Mouse (Mus musculus): ENCODE results near the gene Slc43a3. TPM values are rescaled to one million over a fixed set of nuclear protein-coding genes. Genes with fewer than 3 reads are reported as not detected.
A peak's percentile ranks its signal among the peaks of the same experiment; 100 is the strongest.

The Slc43a3 gene
- total RNA-seq, 1 experiment from 2014 or later, result 4.8 TPM

DNA sequence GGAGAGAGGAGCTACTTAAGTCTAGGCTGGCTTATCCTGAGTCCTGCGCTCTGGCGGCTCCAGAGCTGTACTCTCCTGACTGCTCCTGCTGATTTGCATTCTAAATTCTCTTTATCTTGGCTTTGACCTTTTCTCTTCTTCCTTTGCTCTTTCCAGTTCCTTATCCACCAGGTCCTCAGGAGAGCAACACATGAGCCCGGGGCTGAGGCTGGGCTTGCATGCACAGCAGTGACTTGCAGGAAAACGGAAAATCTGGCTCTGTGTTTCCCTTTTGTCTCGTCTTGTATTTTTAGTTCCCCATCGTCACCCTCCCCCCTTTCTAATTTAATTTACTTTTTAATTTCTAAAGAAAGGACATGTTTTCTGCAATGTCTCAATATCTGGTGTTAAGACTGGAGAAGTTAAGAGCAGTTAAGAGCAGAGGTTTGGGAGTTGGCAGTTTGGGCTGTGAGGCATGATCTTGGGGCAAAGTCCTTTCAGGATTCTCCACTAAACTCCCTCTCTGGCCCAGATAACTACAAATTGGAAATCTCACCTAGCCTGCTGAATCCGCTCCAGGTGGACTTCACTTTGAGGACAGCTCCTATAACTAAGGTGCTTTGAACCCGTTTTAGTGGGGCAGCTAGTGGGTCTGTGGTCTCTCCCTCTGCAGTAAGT lies 2.3 kb upstream of the Slc43a3 start:
- no peak for ATAC-seq (replicated peaks; ENCODE audit: insufficient number of reproducible peaks, low FRiP score, low TSS enrichment, poor library complexity, severe bottlenecking)

DNA sequence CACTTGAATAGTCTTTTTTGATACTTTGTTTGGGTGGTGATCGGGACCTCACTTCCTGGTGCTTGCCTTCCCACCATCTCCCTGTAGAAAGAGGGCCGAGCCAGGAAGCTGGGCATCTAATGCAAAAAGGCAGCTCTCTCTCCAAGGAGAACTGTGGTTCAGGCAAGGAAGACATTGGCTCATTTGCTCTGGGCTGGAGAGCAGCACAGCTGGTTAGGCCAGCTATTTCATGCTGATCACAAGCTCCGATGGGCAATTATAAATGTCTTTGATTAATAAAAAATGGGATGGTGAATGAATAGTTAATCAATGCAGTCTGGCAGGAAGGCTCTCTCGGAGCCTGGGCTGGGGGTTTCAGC lies 1.8 kb upstream of the Slc43a3 start:
- no peak for ATAC-seq (replicated peaks; ENCODE audit: insufficient number of reproducible peaks, low FRiP score, low TSS enrichment, poor library complexity, severe bottlenecking)

DNA sequence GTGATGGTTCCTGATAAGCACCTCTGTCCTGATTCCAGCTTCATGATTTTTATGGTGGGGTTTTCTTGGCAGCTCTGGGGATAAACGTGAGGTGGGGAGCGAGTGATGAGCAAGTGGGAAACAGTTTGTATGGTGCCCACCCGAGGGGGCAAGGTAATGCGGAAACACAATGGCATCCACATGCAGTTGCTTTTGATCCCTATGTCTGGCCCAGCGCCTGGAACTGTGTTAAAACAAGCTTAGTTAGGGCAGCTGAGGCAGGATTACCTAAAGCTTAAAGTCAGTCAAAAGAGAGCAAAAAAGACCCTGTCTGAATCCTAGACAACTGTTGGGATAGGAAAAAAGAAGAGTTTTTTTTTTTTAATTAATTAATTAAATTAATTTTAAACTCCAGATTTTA lies 1.3 kb upstream of the Slc43a3 start:
- ATAC-seq (replicated peaks; ENCODE audit: insufficient number of reproducible peaks, low FRiP score, low TSS enrichment, poor library complexity, severe bottlenecking), result no peak

DNA sequence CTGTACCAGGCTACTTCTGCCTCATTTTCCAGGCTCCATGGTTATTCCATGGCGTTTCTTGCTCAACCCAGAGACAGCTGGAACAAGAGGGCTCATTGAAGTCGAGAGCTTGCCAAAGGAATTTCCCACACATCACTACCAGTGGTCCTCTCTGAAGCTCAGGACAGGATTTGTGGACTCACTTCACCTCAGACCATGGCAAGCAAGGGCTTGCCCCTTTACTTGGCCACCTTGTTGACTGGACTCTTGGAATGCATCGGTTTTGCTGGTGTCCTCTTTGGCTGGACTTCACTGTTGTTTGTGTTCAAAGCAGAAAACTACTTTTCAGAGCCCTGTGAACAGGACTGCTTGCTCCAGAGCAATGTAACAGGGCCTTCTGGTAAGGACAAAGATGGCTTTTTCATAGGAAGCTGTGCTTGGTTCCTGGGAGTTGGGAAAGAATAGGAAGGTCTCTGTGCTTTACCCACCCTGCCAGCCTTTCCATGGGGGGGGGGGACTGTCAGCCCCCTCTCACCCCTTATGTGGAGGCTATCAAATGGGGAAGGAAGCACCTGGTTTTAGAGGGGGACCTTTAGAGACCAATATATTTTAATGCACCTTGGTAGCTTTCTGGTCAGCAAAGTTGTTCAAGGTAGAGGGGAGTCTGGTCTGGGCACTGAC lies 1.2 kb downstream of the Slc43a3 start:
- ATAC-seq (replicated peaks; ENCODE audit: insufficient number of reproducible peaks, low FRiP score, low TSS enrichment, poor library complexity, severe bottlenecking), result no peak

DNA sequence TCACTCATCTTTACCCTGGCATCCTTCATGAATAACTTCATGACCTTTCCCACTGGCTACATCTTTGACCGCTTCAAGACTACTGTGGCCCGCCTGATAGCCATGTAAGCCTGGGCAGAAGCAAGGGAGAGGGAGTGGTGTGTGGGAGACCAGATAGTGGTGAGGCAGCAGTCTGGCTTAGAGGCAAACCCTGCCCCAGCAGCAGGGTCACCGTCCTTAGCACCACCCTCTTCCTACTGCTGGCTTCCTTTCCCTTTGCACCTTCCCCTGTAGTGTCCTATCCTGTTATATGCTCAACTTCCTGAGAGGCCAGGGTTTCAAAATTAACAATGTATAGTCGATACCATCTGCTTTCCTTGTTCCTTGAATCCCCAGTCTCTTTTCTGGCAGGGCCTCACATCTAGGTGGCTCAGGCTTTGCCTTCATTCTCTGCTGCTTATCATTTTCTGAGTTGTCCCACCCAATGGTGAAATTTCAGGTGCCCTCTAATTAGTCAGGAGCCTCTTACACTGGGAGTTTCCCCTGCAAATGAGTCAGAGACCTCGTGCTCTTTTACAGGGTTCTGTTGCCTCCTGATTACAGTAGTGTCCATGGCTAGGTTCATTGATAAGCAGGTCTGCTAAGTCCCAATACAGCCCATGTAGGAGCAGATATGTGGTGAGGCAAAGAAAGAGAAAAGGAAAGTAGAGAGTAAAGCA lies 2.0 kb downstream of the Slc43a3 start:
- ATAC-seq (replicated peaks; ENCODE audit: insufficient number of reproducible peaks, low FRiP score, low TSS enrichment, poor library complexity, severe bottlenecking), result no peak

DNA sequence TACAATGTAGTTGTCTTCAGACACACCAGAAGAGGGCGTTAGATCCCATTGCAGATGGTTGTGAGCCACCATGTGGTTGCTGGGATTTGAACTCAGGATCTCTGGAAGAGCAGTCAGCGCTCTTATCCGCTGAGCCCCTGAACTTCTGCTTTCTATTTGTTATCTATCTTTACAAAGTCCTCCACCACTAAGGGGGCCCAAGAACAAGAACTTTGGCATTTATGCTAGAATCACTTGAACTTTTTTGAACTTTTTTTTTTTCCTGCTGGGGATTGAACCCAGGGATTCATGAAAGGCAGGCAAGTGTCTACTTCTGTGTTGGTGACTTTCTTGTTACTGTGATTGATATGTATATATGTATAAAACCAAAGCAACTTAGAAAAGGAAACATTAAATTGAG lies 2.9 kb downstream of the Slc43a3 start:
- no peak for ATAC-seq (replicated peaks; ENCODE audit: insufficient number of reproducible peaks, low FRiP score, low TSS enrichment, poor library complexity, severe bottlenecking)

DNA sequence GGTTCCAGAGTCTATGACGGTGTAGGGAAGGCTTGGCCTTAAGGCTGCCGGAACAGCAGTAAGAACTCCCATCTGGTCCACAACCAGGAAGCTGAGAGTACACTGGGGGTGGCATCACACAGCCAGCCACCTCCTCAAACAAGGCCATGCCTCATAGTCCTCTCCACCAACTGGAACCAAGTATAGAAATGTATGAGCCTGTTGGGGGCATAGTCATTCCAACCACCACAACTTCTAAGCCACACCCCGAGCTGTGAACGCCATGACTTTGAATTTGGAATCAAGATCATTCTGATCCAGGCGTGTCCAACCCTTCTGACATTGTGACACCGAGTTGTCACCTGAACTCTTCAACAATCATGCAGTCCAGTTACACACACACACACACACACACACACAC lies 3.3 kb downstream of the Slc43a3 start:
- ATAC-seq (replicated peaks; ENCODE audit: insufficient number of reproducible peaks, low FRiP score, low TSS enrichment, poor library complexity, severe bottlenecking), result no peak

DNA sequence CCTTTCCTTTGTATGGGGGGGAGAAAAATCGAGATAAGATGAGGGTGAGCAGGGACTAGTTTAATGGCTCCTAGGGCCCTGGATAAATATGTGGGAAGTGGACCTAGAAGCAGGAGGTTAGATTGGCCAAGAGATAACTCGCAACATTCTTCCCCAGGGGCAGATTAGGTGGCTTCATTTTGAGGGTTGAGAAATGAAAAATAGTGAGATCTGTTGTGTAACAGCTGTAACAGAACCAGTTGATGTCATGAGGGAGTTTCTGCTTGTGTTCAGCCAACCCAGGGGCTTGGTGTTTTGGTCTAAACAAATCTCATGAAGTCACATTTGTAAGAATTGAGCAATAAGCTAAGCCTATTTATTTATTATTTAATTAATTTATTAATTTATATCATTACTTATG lies 5.0 kb downstream of the Slc43a3 start:
- no peak for ATAC-seq (replicated peaks; ENCODE audit: insufficient number of reproducible peaks, low FRiP score, low TSS enrichment, poor library complexity, severe bottlenecking)

DNA sequence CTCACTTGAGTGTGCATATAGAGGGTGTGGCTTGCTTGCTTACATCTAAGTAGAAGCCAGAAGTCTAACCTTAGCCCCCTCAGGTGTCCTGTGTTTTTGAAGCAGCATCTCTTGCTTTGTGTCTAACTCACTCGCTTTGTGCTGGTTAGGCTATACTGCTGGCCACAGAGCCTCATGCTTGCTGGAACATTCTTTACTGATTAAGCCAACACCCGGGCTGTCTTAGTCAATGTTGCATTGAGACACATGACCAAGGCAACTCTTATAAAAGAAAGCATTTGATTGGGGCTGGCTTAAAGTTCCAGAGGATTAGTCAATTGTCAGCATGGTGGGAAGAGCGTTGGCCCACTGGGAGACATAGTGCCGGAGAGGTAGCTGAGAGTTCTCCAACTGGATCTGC lies 5.4 kb downstream of the Slc43a3 start:
- ATAC-seq (replicated peaks; ENCODE audit: insufficient number of reproducible peaks, low FRiP score, low TSS enrichment, poor library complexity, severe bottlenecking), result no peak

DNA sequence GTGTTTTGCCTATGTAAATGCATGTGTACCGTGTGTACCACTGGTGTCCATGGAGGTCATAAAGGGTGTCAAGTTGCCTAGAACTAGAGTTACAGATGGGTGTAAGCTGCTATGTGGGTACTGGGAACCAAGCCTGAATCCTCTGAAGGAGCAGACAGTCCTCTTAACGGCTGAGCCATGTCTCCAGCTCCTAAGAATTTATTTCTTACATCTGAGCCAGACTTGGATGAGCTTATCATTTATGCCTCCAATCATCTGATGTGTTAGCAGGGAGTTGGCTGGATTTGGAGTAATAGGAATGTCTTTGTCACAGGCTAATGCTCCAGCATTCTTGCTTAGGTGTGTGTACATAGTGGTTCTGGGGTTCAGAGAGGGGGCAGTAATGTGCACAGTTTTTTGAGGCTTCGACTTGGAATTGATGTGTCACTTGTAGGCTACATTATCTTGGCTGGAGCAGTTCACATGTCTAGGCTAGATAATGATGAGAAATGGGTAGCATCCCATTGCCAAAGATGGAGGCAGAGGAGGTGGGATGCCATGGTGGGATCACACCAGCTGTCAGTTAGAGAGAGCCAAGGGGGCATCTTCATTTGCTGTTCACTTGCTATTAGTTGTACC lies 10.9 kb downstream of the Slc43a3 start:
- no peak for ATAC-seq (replicated peaks; ENCODE audit: insufficient number of reproducible peaks, low FRiP score, low TSS enrichment, poor library complexity, severe bottlenecking)

DNA sequence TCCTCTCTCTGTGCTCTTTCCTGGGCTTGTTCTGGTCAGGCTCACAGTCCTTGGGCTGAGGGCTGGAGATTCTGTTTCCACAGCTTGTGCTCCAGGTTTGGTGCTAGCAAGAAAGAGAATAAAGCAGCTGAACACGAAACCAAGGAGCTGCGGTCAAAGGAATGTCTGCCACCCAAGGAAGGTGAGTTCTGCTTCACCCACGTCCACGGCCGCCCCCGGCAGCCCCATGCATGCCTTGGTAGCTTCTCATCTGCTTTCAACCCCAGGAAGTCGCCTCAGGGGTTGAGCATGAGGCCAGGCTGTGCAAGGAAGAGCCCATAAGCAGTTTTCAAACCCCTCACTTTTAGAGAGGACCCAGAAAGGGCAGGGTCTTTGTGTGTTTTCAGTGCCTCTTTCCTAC lies 11.9 kb downstream of the Slc43a3 start:
- ATAC-seq (replicated peaks; ENCODE audit: insufficient number of reproducible peaks, low FRiP score, low TSS enrichment, poor library complexity, severe bottlenecking), result no peak

DNA sequence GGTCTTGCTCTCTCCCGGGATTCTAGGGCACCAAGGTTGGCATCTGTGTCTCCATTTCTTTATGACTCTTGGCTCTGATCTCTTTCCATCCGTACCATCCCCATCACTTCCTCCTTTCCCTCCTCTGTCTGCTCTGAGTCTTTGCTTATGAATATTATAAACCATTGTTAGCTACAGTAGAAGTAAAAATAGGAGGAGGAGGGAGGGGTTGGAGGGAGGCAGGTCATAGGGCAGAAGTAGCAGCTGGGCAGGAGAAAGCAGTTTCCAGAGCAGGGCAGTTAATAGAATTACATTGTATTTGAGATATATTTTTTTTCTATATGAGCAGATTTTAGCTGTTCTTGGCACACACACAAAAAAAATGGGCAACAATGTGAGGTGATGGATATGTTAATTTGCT lies 12.3 kb downstream of the Slc43a3 start:
- ATAC-seq (replicated peaks; ENCODE audit: insufficient number of reproducible peaks, low FRiP score, low TSS enrichment, poor library complexity, severe bottlenecking), result no peak

DNA sequence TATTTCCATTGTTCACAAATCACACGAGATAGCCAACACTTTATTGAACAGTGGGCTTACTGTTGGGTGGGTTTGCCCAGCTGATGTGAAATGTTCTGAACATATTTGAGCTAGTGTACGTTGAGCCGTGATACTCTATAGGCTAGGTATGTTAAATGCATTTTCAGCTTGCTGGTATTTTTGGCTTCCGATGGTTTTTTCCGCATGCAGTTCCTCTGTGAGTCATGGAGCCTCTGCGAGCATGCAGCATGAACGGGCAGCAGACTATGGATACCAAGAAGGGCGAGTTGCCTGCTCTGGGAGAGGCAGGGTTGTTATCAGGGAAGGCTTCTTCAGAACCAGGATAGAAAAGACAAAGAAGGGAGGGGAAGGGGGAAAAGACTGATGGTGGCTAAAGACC lies 14.6 kb downstream of the Slc43a3 start:
- ATAC-seq (replicated peaks; ENCODE audit: insufficient number of reproducible peaks, low FRiP score, low TSS enrichment, poor library complexity, severe bottlenecking), result no peak

DNA sequence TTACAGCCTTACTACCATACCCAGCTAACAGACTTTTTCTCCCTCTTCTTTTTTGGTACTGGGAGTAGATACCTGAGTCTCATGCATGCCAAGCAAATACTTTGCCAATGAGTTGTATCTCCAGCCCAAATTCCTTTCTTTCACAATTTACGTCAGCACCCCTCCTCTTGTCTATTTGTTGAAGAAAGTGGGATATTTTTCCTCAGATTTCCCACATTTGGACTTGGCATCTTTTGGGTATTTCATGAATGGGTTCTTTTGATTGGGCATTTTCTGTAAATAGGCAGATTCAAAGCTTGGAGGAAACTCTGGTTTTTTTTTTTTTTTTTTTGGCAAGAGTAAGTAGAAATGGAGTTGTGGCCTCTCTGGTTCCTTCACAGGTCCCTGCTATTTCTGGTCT lies 15.9 kb downstream of the Slc43a3 start:
- ATAC-seq (replicated peaks; ENCODE audit: insufficient number of reproducible peaks, low FRiP score, low TSS enrichment, poor library complexity, severe bottlenecking), result no peak

DNA sequence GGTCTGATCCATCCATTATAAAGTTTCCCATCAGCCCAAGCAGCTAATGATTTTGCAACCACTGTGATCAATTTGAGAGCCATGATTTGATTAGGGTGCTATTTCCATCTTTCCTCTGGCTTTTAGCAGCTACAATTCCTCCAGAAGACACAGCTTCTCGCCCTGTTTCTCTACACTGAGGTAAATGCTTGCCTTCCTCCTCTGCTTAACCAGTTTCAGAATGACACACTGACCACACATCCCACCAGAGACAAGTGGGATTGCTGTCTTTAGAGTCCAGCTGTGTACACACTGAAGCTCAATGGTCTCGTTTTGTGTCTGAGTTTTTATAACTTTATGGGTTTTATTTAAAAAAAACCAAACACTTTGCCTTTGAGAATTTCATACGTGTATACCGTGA lies 16.3 kb downstream of the Slc43a3 start:
- no peak for ATAC-seq (replicated peaks; ENCODE audit: insufficient number of reproducible peaks, low FRiP score, low TSS enrichment, poor library complexity, severe bottlenecking)

DNA sequence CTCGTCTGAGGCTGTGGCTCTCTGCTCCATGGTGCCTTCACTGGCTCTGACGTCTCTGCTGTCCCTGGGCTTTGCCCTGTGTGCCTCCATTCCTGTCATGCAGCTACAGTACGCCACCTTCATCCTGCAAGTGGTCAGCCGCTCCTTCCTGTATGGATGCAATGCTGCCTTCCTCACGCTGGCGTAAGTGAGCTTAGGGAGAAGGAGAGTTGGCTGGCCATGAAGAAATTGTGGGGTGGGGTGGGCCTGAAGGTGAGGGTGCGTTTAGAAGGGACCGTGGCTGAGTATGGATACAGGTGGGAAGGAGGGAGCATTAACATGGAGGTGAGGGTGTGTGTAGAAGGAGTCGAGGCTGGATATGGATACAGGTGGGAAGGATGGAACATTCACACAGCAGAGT lies 19.1 kb downstream of the Slc43a3 start:
- 0 out of 2 replicates have a peak, but pooled peaks have one; percentile 13 for ATAC-seq (replicated peaks; ENCODE audit: insufficient number of reproducible peaks, low FRiP score, low TSS enrichment, poor library complexity, severe bottlenecking)

DNA sequence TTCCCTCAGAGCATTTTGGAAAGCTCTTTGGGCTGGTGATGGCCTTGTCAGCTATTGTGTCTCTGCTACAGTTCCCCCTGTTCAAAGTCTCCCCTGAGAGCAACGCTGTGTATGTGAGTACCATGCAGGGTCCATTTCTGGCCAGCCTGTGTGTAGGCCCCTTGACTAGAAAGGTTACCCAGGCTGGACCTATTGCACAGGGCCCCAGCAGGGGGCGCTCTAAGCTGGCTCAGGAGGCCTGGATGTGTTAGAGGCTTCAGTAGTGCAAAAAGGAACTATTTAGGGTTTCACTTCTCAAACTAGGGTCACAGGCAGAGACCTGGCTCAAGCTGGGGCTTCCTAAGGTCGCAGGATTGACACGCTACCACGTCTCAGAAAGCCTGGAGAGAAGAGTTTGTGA lies 19.9 kb downstream of the Slc43a3 start:
- ATAC-seq (replicated peaks; ENCODE audit: insufficient number of reproducible peaks, low FRiP score, low TSS enrichment, poor library complexity, severe bottlenecking), result peak; percentile 79

DNA sequence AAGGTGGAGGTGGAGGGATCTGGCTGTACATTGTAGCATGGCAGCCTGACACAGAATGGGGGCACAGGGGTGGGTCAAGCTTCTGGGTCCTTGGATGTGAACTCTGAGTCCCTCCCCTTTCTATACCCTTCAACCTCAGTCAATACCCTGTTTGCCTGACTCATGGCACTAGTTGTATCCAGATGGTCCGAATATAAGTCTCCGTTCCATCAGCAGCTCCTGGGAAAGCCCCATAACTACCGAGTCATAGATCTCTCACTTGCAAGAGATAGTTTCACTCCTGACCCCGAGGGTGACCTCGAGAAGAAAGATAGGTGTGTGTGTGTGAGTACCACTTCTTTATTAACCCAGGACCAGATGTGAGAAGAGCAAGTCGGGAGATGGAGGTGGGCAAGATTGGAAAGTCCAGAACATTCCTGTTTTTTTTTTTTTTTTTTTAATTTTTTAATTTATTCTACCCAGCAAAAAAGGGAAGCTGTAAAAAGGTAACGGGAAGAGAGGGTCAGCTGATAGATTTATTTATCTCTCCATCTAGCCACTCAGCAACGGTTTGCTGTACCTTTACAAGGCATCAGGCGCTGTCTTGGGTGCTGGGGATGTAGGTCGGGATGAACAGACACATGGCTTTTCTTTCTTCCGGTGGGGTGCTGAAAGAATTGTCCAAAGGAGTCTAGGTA lies 22.3 kb downstream of the Slc43a3 start:
- ATAC-seq (replicated peaks; ENCODE audit: insufficient number of reproducible peaks, low FRiP score, low TSS enrichment, poor library complexity, severe bottlenecking), result no peak

DNA sequence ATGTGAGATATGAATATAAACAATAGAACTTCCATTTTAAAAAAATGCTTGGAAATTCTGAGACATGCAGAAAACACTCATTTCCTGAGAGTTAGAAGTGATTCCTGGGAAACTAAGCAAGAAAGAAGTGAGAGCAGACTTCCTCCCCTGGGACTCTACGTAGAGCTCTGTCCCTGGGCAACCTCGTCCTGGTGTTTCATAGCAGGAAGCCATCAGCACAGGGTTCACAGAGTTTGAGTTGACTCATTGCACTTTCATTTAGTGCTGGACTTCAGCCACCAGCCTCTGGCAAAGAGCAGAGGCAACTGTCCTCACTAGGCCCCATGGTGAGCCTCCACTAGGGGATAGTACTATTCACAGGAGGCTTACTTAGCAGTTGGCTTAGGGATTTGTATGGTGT lies 24.9 kb downstream of the Slc43a3 start:
- no peak for ATAC-seq (replicated peaks; ENCODE audit: insufficient number of reproducible peaks, low FRiP score, low TSS enrichment, poor library complexity, severe bottlenecking)
